Mouse (Mus musculus) gastrocnemius, postnatal 4 days (tissue): ENCODE measurements around the gene Chpf2. TPM values are rescaled to one million over a fixed set of nuclear protein-coding genes. Genes with fewer than 3 reads are reported as not detected.

Experiments
- DNase-seq, 2 experiments: peaks; one replicate each; pipeline ENCODE4 v3.0.0; 2021 to 2022; ENCODE audit warnings: low spot score in 2 of 2, mixed read lengths in 2 of 2
- total RNA-seq, 2 experiments: library from RNA; stranded (reverse); gene quantifications; 2 replicates each; pipeline ENCODE4 v1.2.3; 2021

Chpf2 gene
- total RNA-seq, 2 experiments from 2014 or later = 34.4 to 36.7 TPM

DNA sequence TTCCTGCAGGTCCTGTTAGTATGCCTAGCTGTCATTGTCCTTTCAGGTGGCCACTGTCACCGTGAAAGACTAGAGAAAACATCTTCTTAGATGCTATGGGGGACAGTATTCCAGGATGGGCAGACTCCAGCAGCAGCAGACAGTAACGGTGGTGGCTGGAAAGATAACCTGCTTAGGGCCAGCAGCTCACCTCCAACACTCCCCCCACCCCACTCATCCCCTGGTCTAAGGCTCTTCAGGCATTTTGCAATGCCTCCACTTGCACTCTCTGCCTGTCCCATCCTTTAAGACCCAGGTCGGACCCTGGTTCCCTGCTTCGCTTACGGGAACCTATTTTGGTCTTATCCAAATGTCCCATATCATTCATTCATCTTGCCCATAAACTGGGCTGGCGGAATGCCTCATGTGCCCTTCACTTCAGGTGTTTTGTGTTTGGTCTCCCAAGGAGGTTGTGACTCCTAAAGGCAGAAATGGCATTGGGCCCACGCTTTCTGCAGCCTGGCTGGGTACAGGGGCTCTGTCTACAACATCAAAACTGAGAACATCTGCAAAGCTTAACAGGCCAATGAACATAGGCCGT, 17.0 kb downstream of the Chpf2 start:
- DNase-seq = peak in 1 of 2 experiments; percentile 25

DNA sequence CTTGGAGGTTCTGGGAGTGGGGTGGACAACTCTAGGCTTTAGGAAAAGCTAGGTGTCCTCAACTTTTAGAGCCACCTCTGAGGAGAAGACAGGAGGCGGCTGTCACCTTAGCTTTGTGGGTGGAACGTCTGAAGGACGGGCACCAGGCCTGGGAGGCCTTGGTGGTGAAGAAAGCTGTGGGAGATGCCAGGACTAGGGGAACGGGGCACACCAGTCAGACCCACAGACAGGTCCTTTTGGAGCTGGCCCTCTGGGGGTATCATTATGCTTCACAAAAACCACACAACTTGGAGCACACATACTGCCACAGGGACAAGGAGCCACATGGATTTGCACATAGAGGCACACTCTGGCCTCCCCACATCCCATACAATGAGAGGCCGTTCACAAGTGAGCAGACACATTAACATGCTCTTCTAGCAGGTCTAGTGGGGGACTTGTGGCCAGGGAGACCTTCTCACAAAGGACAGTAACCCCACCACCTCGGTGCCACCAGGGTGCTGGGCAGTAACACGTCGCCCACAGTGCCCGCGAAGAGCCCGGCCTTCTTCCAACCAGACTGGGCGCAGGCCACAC, 17.6 kb downstream of the Chpf2 start:
- DNase-seq = peak in 1 of 2 experiments; percentile 24

GRCm38 (mm10) chr5:24604656-24605100, 18.1 kb downstream of the Chpf2 start:
- peak; percentile 88 to 92 for DNase-seq

DNA sequence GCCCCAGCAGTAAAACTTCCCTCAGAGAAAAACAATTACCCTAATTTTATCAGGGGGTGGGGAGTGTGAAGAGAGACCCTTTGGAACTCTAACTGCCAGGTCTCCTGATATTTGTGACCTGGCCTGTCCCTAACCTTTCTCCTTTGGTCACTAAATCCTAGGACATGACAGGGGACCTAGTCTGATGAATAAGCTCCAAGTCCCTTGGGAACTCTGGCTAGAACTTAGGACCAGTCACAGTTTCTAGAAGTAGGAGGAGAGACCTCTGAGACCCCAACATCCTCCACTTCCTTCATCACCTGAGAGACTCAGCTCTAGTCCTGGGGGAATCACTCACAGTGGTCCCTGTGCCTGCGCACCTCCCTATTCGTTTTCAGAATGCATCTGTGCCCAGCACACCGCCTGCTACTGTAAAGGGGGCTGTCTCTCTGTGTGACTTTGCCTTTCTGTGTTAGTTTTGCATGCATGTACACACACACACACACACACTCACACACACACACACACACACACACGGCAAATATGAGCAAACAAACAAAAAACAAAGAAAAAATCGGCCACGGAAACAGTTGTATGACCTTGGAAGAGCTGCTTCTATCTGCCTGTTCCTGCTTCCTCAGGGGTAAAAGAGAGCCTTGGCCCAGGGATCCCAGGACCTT, 18.9 kb downstream of the Chpf2 start:
- peak in 1 of 2 experiments; percentile 6 for DNase-seq

DNA sequence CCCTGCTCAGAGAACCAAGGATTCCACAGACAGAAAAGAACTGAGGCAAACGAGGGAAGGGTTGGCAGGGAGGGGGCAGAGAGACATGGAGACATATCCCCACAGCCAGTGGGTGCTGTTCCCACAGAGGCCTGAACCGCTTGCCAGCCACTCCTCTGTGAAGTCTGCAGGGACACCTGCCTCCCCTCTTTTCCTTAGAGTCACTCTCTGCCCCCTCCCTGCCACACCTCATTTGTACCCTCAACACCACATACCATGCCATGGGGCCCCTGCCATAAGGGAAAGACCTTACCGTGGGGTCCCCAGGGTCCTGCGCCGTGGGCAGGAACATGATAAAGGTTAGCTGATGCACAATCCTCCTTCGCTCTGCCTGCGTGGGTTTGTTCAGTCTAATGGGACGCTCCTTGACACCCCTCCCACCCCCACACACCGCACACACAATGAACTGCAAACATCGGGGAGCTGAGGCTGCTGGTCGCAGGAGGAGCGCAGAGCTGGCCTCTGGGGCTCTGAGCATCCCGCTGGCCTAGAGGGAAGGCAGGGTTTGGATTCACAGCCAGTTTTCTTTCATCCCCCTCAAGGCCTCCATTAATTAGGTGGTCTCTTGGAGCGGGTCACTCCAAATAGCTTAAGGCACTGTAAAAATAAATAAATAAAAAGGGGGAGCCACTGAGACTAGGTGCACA, 19.6 kb downstream of the Chpf2 start:
- peak in 1 of 2 experiments; percentile 8 for DNase-seq

GRCm38 (mm10) chr5:24609388-24609787, 22.8 kb downstream of the Chpf2 start:
- no peak for DNase-seq

GRCm38 (mm10) chr5:24611366-24612301, 25.1 kb downstream of the Chpf2 start:
- DNase-seq = no peak

DNA sequence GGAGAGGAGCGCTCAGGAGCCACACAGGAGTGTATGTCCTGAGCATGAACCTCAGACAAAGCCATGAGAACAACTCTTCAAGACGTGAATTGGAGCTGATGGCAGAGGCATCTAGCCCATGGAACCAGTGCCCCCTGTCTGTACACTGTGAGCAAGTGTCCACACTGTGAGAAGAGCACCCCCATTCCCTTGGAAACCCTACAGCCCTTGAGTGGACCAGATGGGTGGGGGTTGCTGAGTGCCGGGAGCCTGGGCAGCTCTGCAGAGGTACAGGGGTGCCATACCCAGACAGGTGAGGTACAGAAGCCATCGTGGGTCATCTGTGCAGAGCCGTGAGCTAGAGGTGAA, 25.7 kb downstream of the Chpf2 start:
- no peak for DNase-seq

- DNase-seq = no peak
Observed at GRCm38 (mm10) chr5:24615097-24615496, 28.6 kb downstream of the Chpf2 start.

- DNase-seq = no peak
Observed at GRCm38 (mm10) chr5:24618921-24619320, 32.4 kb downstream of the Chpf2 start.

DNA sequence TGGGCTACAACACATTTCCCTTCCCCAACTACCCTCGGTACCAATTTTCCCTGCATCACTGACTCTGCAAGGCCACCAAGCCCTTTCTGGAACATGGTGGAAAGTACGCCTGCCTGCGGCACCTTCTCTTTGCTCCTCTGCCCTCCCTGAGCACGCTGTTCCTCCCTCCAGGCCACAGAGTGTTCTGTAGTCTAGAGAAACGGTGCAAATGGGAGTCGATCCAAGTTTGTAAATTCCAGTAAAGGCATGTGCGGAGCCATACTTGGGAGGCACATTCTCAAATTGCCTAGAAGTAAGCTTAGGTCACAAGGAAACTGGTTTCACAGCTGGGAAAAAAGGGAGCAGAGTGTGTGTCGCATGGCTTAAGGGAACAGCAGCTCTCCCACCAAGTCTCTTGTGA, 33.6 kb downstream of the Chpf2 start:
- no peak for DNase-seq

GRCm38 (mm10) chr5:24620626-24621025, 34.1 kb downstream of the Chpf2 start:
- DNase-seq = no peak

DNA sequence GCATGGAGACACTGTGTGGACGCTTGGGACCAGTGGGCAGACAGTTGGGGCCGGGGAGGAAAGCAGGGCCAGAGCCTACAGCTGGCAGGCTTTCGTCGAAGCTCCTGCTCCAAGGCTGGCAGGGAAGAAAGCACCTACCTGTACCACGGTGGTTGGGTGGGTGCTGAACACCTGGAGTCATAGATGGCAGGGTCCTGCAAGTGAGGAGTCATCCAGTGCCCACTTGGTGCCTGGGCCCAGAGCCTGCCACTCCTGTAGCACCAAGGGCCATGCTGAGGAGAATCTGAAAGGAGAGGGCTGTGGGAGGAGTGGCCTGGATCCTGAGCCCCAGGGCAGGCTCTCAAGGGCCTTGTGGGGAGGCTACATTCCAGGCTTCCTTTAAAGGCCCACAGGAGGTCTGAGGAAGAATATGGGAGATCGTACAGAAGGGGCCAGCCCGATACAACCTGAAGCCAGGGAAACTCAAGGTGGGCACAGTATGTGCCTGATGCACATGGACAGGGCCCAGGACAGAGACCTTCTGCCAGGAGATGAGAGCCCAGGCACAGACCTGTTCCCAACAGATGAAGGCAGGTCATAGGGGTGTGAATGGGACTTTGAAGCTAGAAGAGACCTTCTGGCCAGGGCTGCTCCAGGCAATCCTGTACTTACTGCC, 36.0 kb downstream of the Chpf2 start:
- no peak for DNase-seq

DNA sequence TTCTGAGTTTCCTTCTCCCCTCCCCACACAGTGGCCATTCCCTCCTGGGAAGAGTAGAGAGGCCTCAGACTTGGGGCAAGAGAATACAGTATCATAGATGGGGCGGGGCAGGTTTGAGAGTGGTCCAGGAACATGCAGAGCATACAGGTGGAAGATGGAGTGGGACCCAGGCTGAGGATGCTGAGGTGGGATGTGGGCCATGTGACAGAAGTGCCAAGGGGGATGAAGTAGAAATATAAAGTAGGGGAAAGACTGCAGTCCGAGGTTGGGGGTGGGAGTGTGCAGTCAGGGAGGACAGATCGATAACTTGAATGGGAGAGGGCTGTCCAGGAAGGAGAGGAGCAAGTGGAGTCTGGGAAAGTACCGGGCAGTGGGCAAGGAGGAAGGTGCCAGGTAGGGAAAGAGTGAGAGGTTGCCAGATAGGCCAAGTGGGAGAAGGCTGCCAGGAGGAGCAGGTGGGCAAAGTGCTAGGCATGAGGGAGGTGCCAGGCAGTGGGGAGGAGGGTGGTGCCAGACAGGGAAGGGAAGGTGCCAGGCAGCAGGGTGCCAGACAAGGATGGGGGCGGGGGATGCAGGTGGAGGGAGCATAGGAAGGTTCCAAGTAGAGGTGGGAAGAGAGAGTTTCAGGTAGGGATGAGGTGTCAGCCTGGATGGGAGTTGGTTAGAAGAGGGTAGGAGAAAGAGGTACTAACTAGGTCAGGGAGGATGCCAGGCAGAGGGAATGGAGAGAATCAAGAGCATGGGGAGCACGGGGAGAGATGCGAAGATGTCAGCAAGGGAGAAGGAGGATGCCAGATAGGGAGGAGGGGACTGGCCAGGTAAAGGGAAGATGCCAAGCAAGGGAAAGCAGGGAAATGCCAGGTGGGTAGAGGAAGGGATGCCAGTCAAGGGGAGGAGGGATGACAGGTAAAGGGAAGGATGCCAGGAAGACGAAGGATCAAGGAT, 36.8 kb downstream of the Chpf2 start:
- DNase-seq = no peak

GRCm38 (mm10) chr5:24623986-24624821, 37.7 kb downstream of the Chpf2 start, which contains the start of gene Smarcd3:
TSS of gene Smarcd3 (minus strand) at chr5:24624411.
- peak in 1 of 2 experiments; percentile 49 for DNase-seq

- no peak for DNase-seq
Observed at GRCm38 (mm10) chr5:24624822-24625120, 38.2 kb downstream of the Chpf2 start.

DNA sequence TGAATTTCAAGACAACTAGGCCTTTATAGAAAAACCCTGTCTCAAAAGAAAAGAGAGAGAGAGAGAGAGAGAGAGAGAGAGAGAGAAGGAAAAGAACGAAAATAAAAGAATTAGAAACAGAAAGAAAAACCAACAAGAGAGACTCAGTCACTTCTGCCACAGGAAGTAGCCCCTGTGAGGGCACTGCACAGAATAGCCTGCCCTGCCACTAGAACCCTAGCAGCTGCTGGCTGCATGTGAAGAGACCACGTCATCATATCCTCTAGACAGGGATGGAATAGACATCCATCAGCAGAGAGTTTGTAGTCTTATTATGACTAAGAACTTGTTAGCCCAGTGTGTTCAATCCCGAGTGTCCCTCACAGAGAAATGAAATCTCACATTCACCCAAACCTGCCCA, 43.2 kb downstream of the Chpf2 start:
- no peak for DNase-seq

GRCm38 (mm10) chr5:24635093-24635492, 48.6 kb downstream of the Chpf2 start:
- DNase-seq = no peak
